8 mouse cellular contexts compared by ENCODE assay signal in genomic region chr19:7382903-7383865, GRCm38 (mm10). TPM values are rescaled to one million over a fixed set of nuclear protein-coding genes. Genes with fewer than 3 reads are reported as not detected.
DNase-seq lines count a peak whose midpoint lies in the region; ATAC-seq and TF ChIP-seq lines count a peak whose summit lies in the region.

TSS of gene Spindoc (minus strand) at chr19:7382994.

- ATAC-seq in G1E (ENCODE audit: extremely low read depth, insufficient number of reproducible peaks, low FRiP score, poor library complexity, severe bottlenecking), result peak; percentile 91
- peak; percentile 98 for ATAC-seq in forebrain, embryonic 16.5 days
- ATAC-seq in lung, embryonic 14.5 days (ENCODE audit: insufficient read depth), result peak; percentile 99

- peak within 1 kb of the TSS; percentile 64 for H3K4me2 ChIP-seq in forebrain, embryonic 16.5 days (ENCODE audit: low read length)
- peak within 1 kb of the TSS; percentile 66 for H3K4me2 ChIP-seq in lung, embryonic 14.5 days

- intact Hi-C loops in heart, postnatal 36 days (cut with DNase I), result loop anchor here (1.0 to 5.0 kb wide), 2 partner anchors 33 to 41 kb away; partner anchors contain the start of gene Mark2

- no peaks in the 10 kb centered on the region for H3K27me3 ChIP-seq in G1E (ENCODE audit: insufficient read depth, low read length)
- H3K27me3 ChIP-seq in forebrain, embryonic 16.5 days (replicated peaks; ENCODE audit: control insufficient read depth, insufficient read depth, low read length), result no peaks in the 10 kb centered on the region
- H3K27me3 ChIP-seq in lung, embryonic 14.5 days (ENCODE audit: insufficient read depth, low read length), result no peaks in the 10 kb centered on the region
- H3K27me3 ChIP-seq in thymus, adult 2 months (ENCODE audit: control insufficient read depth, insufficient read depth, low read length), result no peaks in the 10 kb centered on the region

- H3K9me3 ChIP-seq in G1E (replicated peaks), result no peaks in the 10 kb centered on the region
- H3K9me3 ChIP-seq in forebrain, embryonic 16.5 days (ENCODE audit: control insufficient read depth, low read length), result 0 out of 2 replicates have a peak, but pooled peaks cover 2% of the 10 kb centered on the region
- no peaks in the 10 kb centered on the region; the same call in 1 of the 2 replicates for H3K9me3 ChIP-seq in lung, embryonic 14.5 days (ENCODE audit: low read depth, low read length)

- TF ChIP-seq POLR2A in olfactory bulb, adult 2 months (IDR thresholded peaks at IDR 0.05; ENCODE audit: insufficient read depth, low read depth, low read length), result peak; percentile 80
- TF ChIP-seq POLR2A in thymus, adult 2 months (IDR thresholded peaks at IDR 0.05; ENCODE audit: control insufficient read depth, extremely low read depth, insufficient read depth, low read length, poor library complexity), result peak; percentile 61

- peaks cover 32% of the 10 kb centered on the region for H3K4me1 ChIP-seq in G1E (ENCODE audit: insufficient read depth, low read depth, low read length)
- peaks cover 33% of the 10 kb centered on the region for H3K4me1 ChIP-seq in forebrain, embryonic 16.5 days (replicated peaks; ENCODE audit: control insufficient read depth, insufficient read depth, low read length)
- H3K4me1 ChIP-seq in lung, embryonic 14.5 days (ENCODE audit: insufficient read depth), result peaks cover 12% of the 10 kb centered on the region
- peaks cover 5% of the 10 kb centered on the region; the same call in 1 of the 2 replicates for H3K4me1 ChIP-seq in olfactory bulb, adult 2 months (ENCODE audit: control insufficient read depth, insufficient read depth, low read length)
- peaks cover 7% of the 10 kb centered on the region for H3K4me1 ChIP-seq in thymus, adult 2 months (replicated peaks; ENCODE audit: control insufficient read depth, insufficient read depth, low read length)

- H3K9ac ChIP-seq in forebrain, embryonic 16.5 days (replicated peaks; ENCODE audit: low read depth, low read length), result peak within 1 kb of the TSS; percentile 93
- H3K9ac ChIP-seq in lung, embryonic 14.5 days, result peak within 1 kb of the TSS; percentile 89

- H3K27ac ChIP-seq in forebrain, embryonic 16.5 days (ENCODE audit: low read length), result peak within 1 kb of the TSS; percentile 96
- H3K27ac ChIP-seq in layer of hippocampus, adult 2 months, result peak within 1 kb of the TSS; percentile 92
- H3K27ac ChIP-seq in lung, embryonic 14.5 days (ENCODE audit: low read depth), result peak within 1 kb of the TSS; percentile 91
- peak within 1 kb of the TSS; percentile 55 for H3K27ac ChIP-seq in olfactory bulb, adult 2 months (ENCODE audit: insufficient read depth, low read depth, low read length)
- 0 out of 2 replicates have a peak within 1 kb of the TSS, but pooled peaks have one; percentile 5 for H3K27ac ChIP-seq in thymus, adult 2 months (ENCODE audit: control insufficient read depth, insufficient read depth, low read length)

- H3K4me3 ChIP-seq in G1E (ENCODE audit: low read depth, low read length), result peak within 1 kb of the TSS; percentile 89
- H3K4me3 ChIP-seq in forebrain, embryonic 16.5 days (replicated peaks; ENCODE audit: low read length), result peak within 1 kb of the TSS; percentile 60
- peak within 1 kb of the TSS; percentile 96 for H3K4me3 ChIP-seq in layer of hippocampus, adult 2 months
- H3K4me3 ChIP-seq in lung, embryonic 14.5 days (ENCODE audit: low read depth, low read length), result peak within 1 kb of the TSS; percentile 85
- H3K4me3 ChIP-seq in olfactory bulb, adult 2 months (ENCODE audit: insufficient read depth, low read depth, low read length), result peak within 1 kb of the TSS; percentile 79
- peak within 1 kb of the TSS; percentile 86 for H3K4me3 ChIP-seq in thymus, adult 2 months (ENCODE audit: control insufficient read depth, insufficient read depth, low read length)

- peak; percentile 96 for DNase-seq in G1E (ENCODE audit: low spot score)
- DNase-seq in cerebellum, adult 18-20 months, result peak; percentile 99
- DNase-seq in heart, postnatal 36 days, result peak; percentile 99 to 100
- DNase-seq in layer of hippocampus, adult 2 months (ENCODE audit: low spot score in 2 of 2), result peak; percentile 97 to 98
- DNase-seq in lung, embryonic 14.5 days, result peak; percentile 98
- DNase-seq in thymus, adult 2 months, result peak; percentile 99

- peaks cover 15% of the 10 kb centered on the region for H3K36me3 ChIP-seq in G1E (replicated peaks)
- no peaks in the 10 kb centered on the region for H3K36me3 ChIP-seq in forebrain, embryonic 16.5 days (ENCODE audit: control insufficient read depth, insufficient read depth)
- peaks cover 6% of the 10 kb centered on the region; the same call in 1 of the 2 replicates for H3K36me3 ChIP-seq in lung, embryonic 14.5 days (ENCODE audit: insufficient read depth)
- H3K36me3 ChIP-seq in thymus, adult 2 months (ENCODE audit: control insufficient read depth, insufficient read depth, low read length), result no peaks in the 10 kb centered on the region

- WGBS in forebrain, embryonic 16.5 days, result under 1% methylated on average over 45 of the region's 52 CpGs
- under 1% methylated on average over 49 of the region's 52 CpGs for WGBS in lung, embryonic 14.5 days
- WGBS in olfactory bulb, adult 2 months, result under 1% methylated on average over 51 of the region's 52 CpGs
- whole genome bisulfite sequencing in thymus, adult 2 months, result 3% methylated on average over 49 of the region's 52 CpGs

- TF ChIP-seq CTCF in G1E (IDR thresholded peaks at IDR 0.05; ENCODE audit: low read depth, low read length), result no peak
- TF ChIP-seq CTCF in layer of hippocampus, adult 2 months (conservative IDR thresholded peaks at IDR 0.05), result no peak
- no peak for TF ChIP-seq CTCF in lung, embryonic 14.5 days (IDR thresholded peaks at IDR 0.05; ENCODE audit: low read depth)
- TF ChIP-seq CTCF in olfactory bulb, adult 2 months (IDR thresholded peaks at IDR 0.05; ENCODE audit: insufficient read depth, low read depth, low read length), result no peak
- TF ChIP-seq CTCF in thymus, adult 2 months (IDR thresholded peaks at IDR 0.05; ENCODE audit: borderline replicate concordance, control insufficient read depth, extremely low read depth, insufficient read depth, low read length, poor library complexity), result no peak

RNA-seq across cellular contexts. Expression of gene Spindoc, which starts in this region (rescaled TPM):
- total RNA-seq in G1E (2014; fragmentation: Nextera tagmentation), result 13.3 and 18.1 TPM in 2 replicates
- total RNA-seq in G1E (2017), result 8.0 and 8.2 TPM in 2 replicates
- polyA plus RNA-seq in G1E (2012), result 31.8 and 34.2 TPM in 2 replicates
- 35.8 and 39.4 TPM in 2 replicates for polyA plus RNA-seq in forebrain, embryonic 16.5 days (2015; fragmentation: Nextera tagmentation; extraction: Ambion mirVana)
- total RNA-seq in heart, postnatal 36 days (2021), result 10 to 100 TPM; 13.1 to 13.4 TPM
- 10 to 100 TPM; 30.2 to 31.7 TPM for total RNA-seq in layer of hippocampus, adult 2 months (2021)
- 18.6 and 26.8 TPM in 2 replicates for polyA plus RNA-seq in lung, embryonic 14.5 days (2014; fragmentation: Nextera tagmentation; extraction: Ambion mirVana)
- not detected in 2 replicates for polyA plus RNA-seq in olfactory bulb, adult 2 months (2012; ENCODE audit: insufficient read depth, insufficient read length, low replicate concordance, missing spikeins)
- polyA plus RNA-seq in thymus, adult 2 months (2012; rRNA removed), result 48.9 and 61.9 TPM in 2 replicates

Comparison
In these comparisons a context has a peak if more than half of its experiments do, and no peak if none do; other contexts are left out.
1. Peak in every context shown above with its lines: DNase-seq, ATAC-seq, H3K4me3 ChIP-seq and H3K27ac ChIP-seq.
2. H3K27ac ChIP-seq: peak in every context shown above with its lines; median percentile 96 in forebrain, embryonic 16.5 days; 92 in layer of hippocampus, adult 2 months; 91 in lung, embryonic 14.5 days; 55 in olfactory bulb, adult 2 months; 5 in thymus, adult 2 months.